Mouse (Mus musculus) liver, adult 2 months (tissue): ENCODE results near the gene Myo18a.

Source experiments
- CTCF ChIP-seq: fragments of 200-500 bp; IDR thresholded peaks from 2 replicates; pipeline ENCODE4 v1.5.1; 2011; ENCODE audit warnings: low read depth, low read length, control low read depth
- POLR2A ChIP-seq: fragments of 200-500 bp; IDR thresholded peaks from 2 replicates; pipeline ENCODE4 v1.6.1; 2011; ENCODE audit warnings: low read length, control low read depth; ENCODE audit not compliant: insufficient read depth; ENCODE audit errors: extremely low read depth

DNA sequence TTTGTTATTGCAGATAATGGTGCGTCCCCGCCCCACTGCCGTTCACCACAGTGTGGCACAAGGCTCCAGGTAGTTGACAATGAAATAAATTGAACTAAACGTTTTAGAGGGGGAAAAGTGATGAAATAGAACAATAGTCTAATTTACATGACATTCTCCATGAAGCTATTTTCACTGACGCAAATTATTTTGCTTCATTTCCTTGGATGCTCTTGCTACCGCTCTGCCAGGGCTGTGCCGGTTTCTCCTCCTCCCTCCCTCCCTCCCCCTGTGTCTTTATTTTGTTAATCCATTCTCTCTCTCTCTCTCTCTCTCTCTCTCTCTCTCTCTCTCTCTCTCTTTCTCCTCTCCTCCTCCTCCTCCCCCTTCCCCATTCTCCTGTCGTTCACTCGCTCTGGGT lies 95.5 kb downstream of the Myo18a start:
- no peak for TF ChIP-seq CTCF
- no peak for TF ChIP-seq POLR2A
